In genomic region chr4:41165693-41166475, GRCm38 (mm10) we compare ENCODE assay signal across 8 mouse cellular contexts. TPM values are rescaled to one million over a fixed set of nuclear protein-coding genes. Genes with fewer than 3 reads are reported as not detected.
A peak's percentile ranks its signal among the peaks of the same experiment; 100 is the strongest.
DNase-seq lines count a peak whose midpoint lies in the region; ATAC-seq and TF ChIP-seq lines count a peak whose summit lies in the region.

No protein-coding gene starts in this region.

- no peak overlapping the region for H3K4me3 ChIP-seq in heart, adult 2 months
- H3K4me3 ChIP-seq in embryonic facial prominence, embryonic 11.5 days (ENCODE audit: low read depth, low read length) = no peak overlapping the region
- H3K4me3 ChIP-seq in kidney, embryonic 16.5 days (ENCODE audit: low read length) = no peak overlapping the region
- H3K4me3 ChIP-seq in limb, embryonic 15.5 days = no peak overlapping the region
- no peak overlapping the region for H3K4me3 ChIP-seq in midbrain, postnatal 0 days (ENCODE audit: low read depth, low read length)

- peak overlapping the region; percentile 26; the same call in 1 of the 2 replicates for H3K27ac ChIP-seq in heart, adult 2 months
- H3K27ac ChIP-seq in embryonic facial prominence, embryonic 11.5 days (replicated peaks; ENCODE audit: low read depth, low read length) = no peak overlapping the region
- peak overlapping the region; percentile 46; the same call in 1 of the 2 replicates for H3K27ac ChIP-seq in kidney, embryonic 16.5 days (ENCODE audit: low read length)
- peak overlapping the region; percentile 47; the same call in 1 of the 2 replicates for H3K27ac ChIP-seq in limb, embryonic 15.5 days
- H3K27ac ChIP-seq in midbrain, postnatal 0 days (ENCODE audit: low read depth, low read length) = no peak overlapping the region; the same call in 1 of the 2 replicates

- H3K9me3 ChIP-seq in embryonic facial prominence, embryonic 11.5 days (replicated peaks; ENCODE audit: control insufficient read depth, low read length) = no peaks in the 10 kb centered on the region
- no peaks in the 10 kb centered on the region for H3K9me3 ChIP-seq in kidney, embryonic 16.5 days (ENCODE audit: low read length)
- H3K9me3 ChIP-seq in limb, embryonic 15.5 days = no peaks in the 10 kb centered on the region
- H3K9me3 ChIP-seq in midbrain, postnatal 0 days (ENCODE audit: low read length) = no peaks in the 10 kb centered on the region

- peaks cover 4% of the 10 kb centered on the region; the same call in 1 of the 2 replicates for H3K79me2 ChIP-seq in heart, adult 2 months (replicated peaks; ENCODE audit: control insufficient read depth, insufficient read depth, low read length)

- no peak overlapping the region for H3K4me2 ChIP-seq in embryonic facial prominence, embryonic 11.5 days (ENCODE audit: low read depth, low read length)
- H3K4me2 ChIP-seq in kidney, embryonic 16.5 days (replicated peaks; ENCODE audit: low read depth, low read length) = no peak overlapping the region
- H3K4me2 ChIP-seq in limb, embryonic 15.5 days = no peak overlapping the region
- no peak overlapping the region for H3K4me2 ChIP-seq in midbrain, postnatal 0 days (ENCODE audit: low read depth, low read length, poor library complexity, severe bottlenecking)

- no peaks in the 10 kb centered on the region for H3K4me1 ChIP-seq in heart, adult 2 months (ENCODE audit: control insufficient read depth, insufficient read depth, low read length)
- H3K4me1 ChIP-seq in embryonic facial prominence, embryonic 11.5 days (ENCODE audit: control insufficient read depth, insufficient read depth, low read length) = no peaks in the 10 kb centered on the region
- H3K4me1 ChIP-seq in kidney, embryonic 16.5 days (ENCODE audit: insufficient read depth, low read length) = no peaks in the 10 kb centered on the region
- peaks cover 4% of the 10 kb centered on the region for H3K4me1 ChIP-seq in limb, embryonic 15.5 days
- H3K4me1 ChIP-seq in midbrain, postnatal 0 days (ENCODE audit: insufficient read depth, low read length) = no peaks in the 10 kb centered on the region

- peak; percentile 86 for TF ChIP-seq CTCF in heart, adult 2 months (IDR thresholded peaks at IDR 0.05)
- peak; percentile 87 for TF ChIP-seq CTCF in midbrain, postnatal 0 days (IDR thresholded peaks at IDR 0.05)

- no peak for TF ChIP-seq POLR2A in heart, adult 2 months (IDR thresholded peaks at IDR 0.05; ENCODE audit: insufficient read depth, low read depth, low read length)

- intact Hi-C loops in heart, adult 2 months (cut with DNase I) = loop anchor here (1.0 to 2.0 kb wide), 2 partner anchors 37 to 115 kb away; no protein-coding TSS in a partner anchor

- H3K9ac ChIP-seq in heart, adult 2 months (ENCODE audit: low read depth, low read length) = no peak overlapping the region
- H3K9ac ChIP-seq in embryonic facial prominence, embryonic 11.5 days (replicated peaks; ENCODE audit: low read length) = no peak overlapping the region
- no peak overlapping the region for H3K9ac ChIP-seq in kidney, embryonic 16.5 days (replicated peaks; ENCODE audit: low read length)
- H3K9ac ChIP-seq in limb, embryonic 15.5 days = no peak overlapping the region
- no peak overlapping the region for H3K9ac ChIP-seq in midbrain, postnatal 0 days (replicated peaks; ENCODE audit: low read length, poor library complexity, severe bottlenecking)

- peak; percentile 52 to 79 for DNase-seq in heart, adult 2 months
- DNase-seq in heart, adult 11 months = no peak
- peak; percentile 89 for DNase-seq in embryonic facial prominence, embryonic 11.5 days (ENCODE audit: low spot score)
- peak; percentile 27 to 62 for DNase-seq in heart, adult 9 months (ENCODE audit: low spot score in 2 of 2)
- peak; percentile 91 for DNase-seq in midbrain, postnatal 0 days (ENCODE audit: low spot score)
- DNase-seq in splenic B cell, adult 2 months (ENCODE audit: low read depth, low spot score) = peak; percentile 70

- 44% methylated on average over 6 of the region's 6 CpGs for WGBS in heart, adult 2 months
- 80% methylated on average over 6 of the region's 6 CpGs for WGBS in embryonic facial prominence, embryonic 11.5 days
- WGBS in kidney, embryonic 16.5 days = 67% methylated on average over 6 of the region's 6 CpGs
- WGBS in limb, embryonic 15.5 days = 69% methylated on average over 6 of the region's 6 CpGs
- WGBS in midbrain, postnatal 0 days = 67% methylated on average over 6 of the region's 6 CpGs

- peaks cover 6% of the 10 kb centered on the region for H3K36me3 ChIP-seq in heart, adult 2 months (ENCODE audit: control insufficient read depth, insufficient read depth, low read length)
- no peaks in the 10 kb centered on the region for H3K36me3 ChIP-seq in embryonic facial prominence, embryonic 11.5 days (replicated peaks; ENCODE audit: control insufficient read depth, insufficient read depth, low read depth, low read length)
- 0 out of 2 replicates have a peak, but pooled peaks cover 9% of the 10 kb centered on the region for H3K36me3 ChIP-seq in kidney, embryonic 16.5 days (ENCODE audit: insufficient read depth, low read length)
- peaks cover 15% of the 10 kb centered on the region for H3K36me3 ChIP-seq in limb, embryonic 15.5 days
- no peaks in the 10 kb centered on the region for H3K36me3 ChIP-seq in midbrain, postnatal 0 days (ENCODE audit: insufficient read depth, low read length)
- H3K36me3 ChIP-seq in splenic B cell, adult 2 months (ENCODE audit: control insufficient read depth, insufficient read depth, low read length, poor library complexity, severe bottlenecking) = 0 out of 2 replicates have a peak, but pooled peaks cover 2% of the 10 kb centered on the region

- TF ChIP-seq EP300 in heart, adult 2 months (IDR thresholded peaks at IDR 0.05; ENCODE audit: insufficient read depth, low read depth, low read length) = no peak

- ATAC-seq in embryonic facial prominence, embryonic 11.5 days (replicated peaks; ENCODE audit: insufficient number of reproducible peaks, low FRiP score, low TSS enrichment, low read depth) = no peak
- no peak for ATAC-seq in kidney, embryonic 16.5 days (ENCODE audit: low FRiP score, low TSS enrichment)
- no peak for ATAC-seq in limb, embryonic 15.5 days (ENCODE audit: insufficient number of reproducible peaks, low FRiP score, low TSS enrichment, low read depth)
- ATAC-seq in midbrain, postnatal 0 days (ENCODE audit: low FRiP score) = no peak

- no peaks in the 10 kb centered on the region for H3K27me3 ChIP-seq in heart, adult 2 months (ENCODE audit: control insufficient read depth, insufficient read depth, low read length)
- no peaks in the 10 kb centered on the region for H3K27me3 ChIP-seq in embryonic facial prominence, embryonic 11.5 days (ENCODE audit: control insufficient read depth, insufficient read depth, low read length)
- no peaks in the 10 kb centered on the region for H3K27me3 ChIP-seq in kidney, embryonic 16.5 days (ENCODE audit: insufficient read depth, low read length)
- H3K27me3 ChIP-seq in limb, embryonic 15.5 days = no peaks in the 10 kb centered on the region
- H3K27me3 ChIP-seq in midbrain, postnatal 0 days (ENCODE audit: insufficient read depth, low read length) = no peaks in the 10 kb centered on the region
- H3K27me3 ChIP-seq in splenic B cell, adult 2 months (ENCODE audit: control insufficient read depth, insufficient read depth, low read length, poor library complexity, severe bottlenecking) = no peaks in the 10 kb centered on the region

RNA-seq across cellular contexts. Expression of gene Ube2r2, which starts 30.3 kb away (rescaled TPM):
- 100 to 1,000 TPM; 121 to 133 TPM for total RNA-seq in heart, adult 2 months (2021)
- polyA plus RNA-seq in heart, adult 2 months (2012; rRNA removed) = 52.7 and 72.9 TPM in 2 replicates
- 109 and 110 TPM in 2 replicates for polyA plus RNA-seq in embryonic facial prominence, embryonic 11.5 days (2014; fragmentation: Nextera tagmentation; extraction: Ambion mirVana)
- 76.1 and 86.1 TPM in 2 replicates for polyA plus RNA-seq in kidney, embryonic 16.5 days (2015; fragmentation: Nextera tagmentation; extraction: Ambion mirVana)
- 71.2 and 75.0 TPM in 2 replicates for polyA plus RNA-seq in limb, embryonic 15.5 days (2015; fragmentation: Nextera tagmentation; extraction: Ambion mirVana)
- total RNA-seq in midbrain, postnatal 0 days (2014; rRNA removed) = 49.9 TPM in 2 replicates
- 41.0 and 50.4 TPM in 2 replicates for polyA plus RNA-seq in midbrain, postnatal 0 days (2015; fragmentation: Nextera tagmentation; extraction: Ambion mirVana)

RNA-seq across cellular contexts. Expression of gene Nol6, which starts 41.6 kb away (rescaled TPM):
- total RNA-seq in heart, adult 2 months (2021) = 10 to 100 TPM; 14.9 to 16.4 TPM
- polyA plus RNA-seq in heart, adult 2 months (2012; rRNA removed) = 17.6 and 21.2 TPM in 2 replicates
- 18.6 and 20.7 TPM in 2 replicates for polyA plus RNA-seq in embryonic facial prominence, embryonic 11.5 days (2014; fragmentation: Nextera tagmentation; extraction: Ambion mirVana)
- 34.7 and 37.8 TPM in 2 replicates for polyA plus RNA-seq in kidney, embryonic 16.5 days (2015; fragmentation: Nextera tagmentation; extraction: Ambion mirVana)
- 26.5 and 27.1 TPM in 2 replicates for polyA plus RNA-seq in limb, embryonic 15.5 days (2015; fragmentation: Nextera tagmentation; extraction: Ambion mirVana)
- total RNA-seq in midbrain, postnatal 0 days (2014; rRNA removed) = 67.9 and 70.8 TPM in 2 replicates
- 39.9 and 40.1 TPM in 2 replicates for polyA plus RNA-seq in midbrain, postnatal 0 days (2015; fragmentation: Nextera tagmentation; extraction: Ambion mirVana)

Comparison
In these comparisons a context has a peak if more than half of its experiments do, and no peak if none do; other contexts are left out.
1. H3K27ac ChIP-seq: peak in heart, adult 2 months (single experiment), kidney, embryonic 16.5 days (single experiment) and limb, embryonic 15.5 days (single experiment); none in embryonic facial prominence, embryonic 11.5 days (single experiment) and midbrain, postnatal 0 days (single experiment).